Mouse (Mus musculus): ENCODE data around the gene Efcab6.

- TF ChIP-seq EP300 (IDR thresholded peaks at IDR 0.05; ENCODE audit: low read length), result no peak
- TF ChIP-seq RCOR1 (conservative IDR thresholded peaks at IDR 0.05; ENCODE audit: low read depth, low read length), result no peak
Observed at GRCm38 (mm10) chr15:83997550-83997949, 67.6 kb downstream of the Efcab6 start.
